Mouse (Mus musculus) C2C12 (cell line): Measurements from ENCODE around the gene Ano10. TPM values are rescaled to one million over a fixed set of nuclear protein-coding genes. Genes with fewer than 3 reads are reported as not detected.

Experiments
- H3K27me3 ChIP-seq: one replicate; pipeline ENCODE4 v1.6.1; 2011; ENCODE audit not compliant: control insufficient read depth, insufficient read depth, insufficient read length
- H3K36me3 ChIP-seq: one replicate; pipeline ENCODE4 v1.6.1; 2011; ENCODE audit not compliant: control insufficient read depth, insufficient read depth
- H3K4me3 ChIP-seq: one replicate; pipeline ENCODE4 v1.5.1; 2011; ENCODE audit warnings: mild to moderate bottlenecking, control low read depth; ENCODE audit not compliant: poor library complexity, insufficient read depth, severe bottlenecking
- H3K79me2 ChIP-seq: one replicate; pipeline ENCODE4 v1.6.1; 2011; ENCODE audit not compliant: control insufficient read depth, insufficient read depth
- H3K79me3 ChIP-seq: one replicate; pipeline ENCODE4 v1.6.1; 2011; ENCODE audit warnings: low read depth, control low read depth
- H3ac ChIP-seq: one replicate; pipeline ENCODE3; 2011; ENCODE audit warnings: low read depth; ENCODE audit not compliant: control insufficient read depth, insufficient read length
- CEBPB ChIP-seq: IDR thresholded peaks from one replicate; pipeline ENCODE4 v1.6.1; 2011; ENCODE audit warnings: low read depth, mild to moderate bottlenecking, control low read depth, moderate library complexity
- CTCF ChIP-seq: IDR thresholded peaks from one replicate; pipeline ENCODE4 v1.5.1; 2011; ENCODE audit not compliant: control insufficient read depth, insufficient read depth, insufficient read length
- FOSL1 ChIP-seq: IDR thresholded peaks from one replicate; pipeline ENCODE4 v1.8.0; 2011; ENCODE audit warnings: mild to moderate bottlenecking, low read length; ENCODE audit not compliant: poor library complexity, insufficient read depth, severe bottlenecking
- MAX ChIP-seq: IDR thresholded peaks from one replicate; pipeline ENCODE4 v1.6.1; 2011; ENCODE audit warnings: mild to moderate bottlenecking, control low read depth
- MYOD1 ChIP-seq: IDR thresholded peaks from one replicate; pipeline ENCODE4 v1.6.1; 2011; ENCODE audit warnings: low read depth; ENCODE audit not compliant: control insufficient read depth, insufficient read length
- MYOG ChIP-seq: IDR thresholded peaks from one replicate; pipeline ENCODE4 v1.6.1; 2011; ENCODE audit not compliant: control insufficient read depth, insufficient read length; ENCODE audit errors: extremely low read depth
- USF1 ChIP-seq: IDR thresholded peaks from one replicate; pipeline ENCODE4 v1.6.1; 2011; ENCODE audit warnings: low read depth, mild to moderate bottlenecking, control low read depth, moderate library complexity
- microRNA-seq: library from miRNA; unstranded; fragments of <30 nt; microRNA quantifications from one replicate; pipeline ENCODE4, GENCODE M21; 2019; ENCODE audit warnings: borderline microRNAs expressed
- polyA plus RNA-seq: library from polyadenylated mRNA; unstranded; fragments of >200 nt; fragmentation: generic; extraction: Trizol; gene quantifications from one replicate; pipeline ENCODE4 v1.2.1, GENCODE M21; 2012; ENCODE audit warnings: missing spikeins

The Ano10 gene
- polyA plus RNA-seq, 1 experiment: 36.0 TPM

DNA sequence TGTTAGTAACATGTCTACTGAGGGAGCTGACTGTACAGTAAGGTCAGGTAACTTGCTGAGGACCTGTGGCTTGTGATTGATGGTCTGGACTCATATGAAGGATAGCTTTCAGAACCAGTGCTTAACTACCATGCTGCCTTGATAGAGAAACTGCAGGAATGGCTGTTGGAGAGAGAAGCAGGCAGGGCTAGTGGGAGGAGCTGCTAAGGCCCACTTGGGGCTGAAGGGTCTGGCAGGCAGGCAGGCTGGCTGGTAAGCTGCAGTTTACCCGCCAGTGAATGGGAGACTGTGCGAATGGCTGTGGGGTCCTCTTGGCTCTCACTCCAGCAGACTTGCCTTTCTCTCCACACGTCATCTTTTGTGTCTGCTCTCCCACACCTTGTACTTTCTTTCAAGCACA lies 163.6 kb downstream of the Ano10 start:
- no peak overlapping the region for H3ac ChIP-seq
- H3K79me2 ChIP-seq: peaks cover 21% of the 10 kb centered on the region
- peaks cover 4% of the 10 kb centered on the region for H3K79me3 ChIP-seq
- no peak for TF ChIP-seq MYOD1
- no peak for TF ChIP-seq FOSL1
- no peak for TF ChIP-seq USF1
- no peak for TF ChIP-seq CTCF
- no peak for TF ChIP-seq MAX
- TF ChIP-seq MYOG: no peak
- TF ChIP-seq CEBPB: no peak
- H3K27me3 ChIP-seq: no peaks in the 10 kb centered on the region
- H3K4me3 ChIP-seq: no peak overlapping the region
- no peaks in the 10 kb centered on the region for H3K36me3 ChIP-seq

DNA sequence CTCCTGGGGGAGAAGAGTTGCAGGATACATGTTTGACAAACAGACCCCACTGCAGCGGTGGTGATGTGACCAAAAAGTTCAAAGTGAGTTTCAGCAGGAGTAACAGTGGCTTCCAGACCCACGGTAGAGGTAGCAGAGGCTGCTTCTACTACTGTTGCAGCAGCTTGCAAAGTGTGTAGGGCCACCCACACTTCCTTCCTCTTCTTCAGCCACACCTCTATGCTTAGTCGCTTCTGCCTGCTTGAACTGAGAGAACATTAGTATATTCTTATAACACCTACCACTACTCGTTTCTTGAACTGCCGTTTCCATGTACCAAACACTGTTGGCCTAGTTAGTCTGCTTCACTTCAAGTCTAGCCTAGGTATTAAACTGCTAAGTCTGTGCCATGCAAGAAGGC lies 165.5 kb downstream of the Ano10 start:
- H3K36me3 ChIP-seq: no peaks in the 10 kb centered on the region
- no peak for TF ChIP-seq MYOD1
- no peak for TF ChIP-seq CEBPB
- no peak for TF ChIP-seq USF1
- TF ChIP-seq FOSL1: no peak
- no peak for TF ChIP-seq CTCF
- no peak for TF ChIP-seq MAX
- no peak for TF ChIP-seq MYOG
- H3K79me3 ChIP-seq: peaks cover 4% of the 10 kb centered on the region
- no peak overlapping the region for H3ac ChIP-seq
- no peak overlapping the region for H3K4me3 ChIP-seq
- no peaks in the 10 kb centered on the region for H3K27me3 ChIP-seq
- H3K79me2 ChIP-seq: peaks cover 29% of the 10 kb centered on the region

DNA sequence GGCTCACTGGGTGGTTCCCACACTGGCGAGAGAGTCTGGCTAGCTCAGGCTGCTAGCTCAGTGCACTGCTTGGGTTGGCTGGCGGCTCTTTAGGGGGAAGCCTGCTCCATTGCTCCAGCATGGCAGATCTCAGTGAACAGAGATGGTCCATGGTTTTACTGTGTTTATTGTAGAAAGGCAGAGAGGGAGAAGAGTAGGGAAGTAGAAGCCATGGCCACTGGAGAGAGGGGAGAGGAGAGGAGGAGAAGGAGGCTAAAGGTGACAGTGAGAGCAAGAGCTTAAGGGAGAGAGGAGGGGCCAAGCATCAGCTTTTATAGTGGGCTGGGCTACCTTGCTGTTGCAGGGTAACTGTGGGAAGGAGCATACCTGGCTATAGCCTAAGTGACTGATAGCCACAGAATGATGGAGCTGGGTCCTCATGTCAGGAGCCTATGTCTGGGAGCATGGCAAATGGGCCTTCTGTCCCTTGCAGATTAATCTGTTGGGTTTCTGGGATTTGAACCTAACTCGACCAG lies 166.9 kb downstream of the Ano10 start:
- no peak overlapping the region for H3K4me3 ChIP-seq
- H3ac ChIP-seq: no peak overlapping the region
- TF ChIP-seq MAX (no peak), CTCF (no peak), USF1 (no peak), FOSL1 (no peak), MYOD1 (no peak), MYOG (no peak), CEBPB (no peak)

DNA sequence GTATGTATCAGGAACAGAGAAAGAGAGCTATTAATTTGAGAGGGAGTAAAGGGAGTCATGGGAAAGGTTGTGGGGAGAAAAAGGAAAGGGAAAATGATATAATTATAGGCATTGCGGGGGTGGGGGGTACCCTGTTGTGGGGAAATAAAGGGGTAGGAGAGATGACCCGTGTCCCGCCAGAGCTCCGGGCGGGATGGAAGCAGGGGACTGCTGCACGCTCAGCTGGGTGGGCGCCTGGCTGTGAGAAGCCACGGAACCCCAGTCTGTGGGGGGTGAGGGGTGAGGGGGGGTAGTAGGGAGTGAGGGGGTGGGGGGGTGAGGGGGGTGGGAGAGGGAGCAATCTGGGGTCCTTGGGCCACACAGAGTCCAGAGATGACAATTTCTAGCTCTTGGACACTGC lies 167.4 kb downstream of the Ano10 start:
- Histone ChIP-seq H3ac (no peak overlapping the region), H3K79me2 (peaks cover 39% of the 10 kb centered on the region), H3K36me3 (no peaks in the 10 kb centered on the region), H3K4me3 (no peak overlapping the region), H3K27me3 (no peaks in the 10 kb centered on the region), H3K79me3 (peaks cover 6% of the 10 kb centered on the region)
- TF ChIP-seq MYOG: no peak
- TF ChIP-seq CEBPB: no peak
- no peak for TF ChIP-seq MYOD1
- no peak for TF ChIP-seq CTCF
- no peak for TF ChIP-seq MAX
- TF ChIP-seq FOSL1: no peak
- TF ChIP-seq USF1: no peak

More for the DNA sequence above, 166.9 kb downstream of the Ano10 start:
- Histone ChIP-seq H3K27me3 (no peaks in the 10 kb centered on the region), H3K79me3 (peaks cover 4% of the 10 kb centered on the region), H3K79me2 (peaks cover 39% of the 10 kb centered on the region), H3K36me3 (no peaks in the 10 kb centered on the region)

Small RNA genes within 50 kb of the gene (microRNA-seq; reads per million reads assigned to microRNA genes)
- gene Mir8106: 1.1 reads per million, percentile 24 among the genes with 10 or more reads in this experiment

Other genes starting within 250 kb of the Ano10 start
- 9.8 TPM for gene Snrk, start 177.2 kb downstream of the Ano10 start, polyA plus RNA-seq
- 22.3 TPM for gene Abhd5, start 57.2 kb upstream of the Ano10 start, polyA plus RNA-seq